Mouse (Mus musculus): Measurements from ENCODE around the gene Asic2. TPM values are rescaled to one million over a fixed set of nuclear protein-coding genes. Genes with fewer than 3 reads are reported as not detected.

The Asic2 gene
- polyA plus RNA-seq, 1 experiment from 2014 or later = 8.7 TPM

Other genes starting within 250 kb of the Asic2 start
- 0.27 and 0.68 TPM in 2 replicates for gene 5530401A14Rik, start 107.8 kb downstream of the Asic2 start, polyA plus RNA-seq (2015; fragmentation: Nextera tagmentation; extraction: Ambion mirVana)
- 0.42 and 0.47 TPM in 2 replicates for gene Ccl2, start 67.1 kb upstream of the Asic2 start, polyA plus RNA-seq (2015; fragmentation: Nextera tagmentation; extraction: Ambion mirVana)
- gene Gm17268, start 70.1 kb upstream of the Asic2 start, polyA plus RNA-seq (2015; fragmentation: Nextera tagmentation; extraction: Ambion mirVana) = not detected in 2 replicates
- gene Ccl7, start 77.3 kb upstream of the Asic2 start, polyA plus RNA-seq (2015; fragmentation: Nextera tagmentation; extraction: Ambion mirVana) = 0.37 and 0.42 TPM in 2 replicates
- gene Ccl11, start 89.4 kb upstream of the Asic2 start, polyA plus RNA-seq (2015; fragmentation: Nextera tagmentation; extraction: Ambion mirVana) = not detected in 2 replicates
- gene Ccl12, start 133.4 kb upstream of the Asic2 start, polyA plus RNA-seq (2015; fragmentation: Nextera tagmentation; extraction: Ambion mirVana) = 0.86 TPM in 1 of 2 replicates, not detected in the other
- gene Ccl8, start 146.7 kb upstream of the Asic2 start, polyA plus RNA-seq (2015; fragmentation: Nextera tagmentation; extraction: Ambion mirVana) = not detected in 2 replicates